Mouse (Mus musculus): ENCODE results near the gene Tmem9. TPM values are rescaled to one million over a fixed set of nuclear protein-coding genes. Genes with fewer than 3 reads are reported as not detected.

Gene Tmem9
- polyA plus RNA-seq (2012; ENCODE audit: insufficient read depth, insufficient read length, missing spikeins): 18.2 and 19.9 TPM in 2 replicates

GRCm38 (mm10) chr1:136007211-136008158, at the start of gene Tmem9:
Gene Tmem9 (plus strand): TSS chr1:136008150.
- Histone ChIP-seq H3K27ac (ENCODE audit: insufficient read depth, low read depth, low read length) (no peak within 1 kb of the TSS), H3K4me3 (ENCODE audit: insufficient read depth, low read length) (peak within 1 kb of the TSS; percentile 70), H3K4me1 (ENCODE audit: control insufficient read depth, insufficient read depth, low read length) (peaks cover 6% of the 10 kb centered on the region; the same call in 1 of the 2 replicates)
- TF ChIP-seq CTCF (IDR thresholded peaks at IDR 0.05; ENCODE audit: low read depth, low read length) (no peak), POLR2A (IDR thresholded peaks at IDR 0.05; ENCODE audit: borderline replicate concordance, low read depth, low read length) (no peak)

- Histone ChIP-seq H3K27ac (ENCODE audit: insufficient read depth, low read depth, low read length) (no peak overlapping the region), H3K4me1 (ENCODE audit: control insufficient read depth, insufficient read depth, low read length) (no peaks in the 10 kb centered on the region), H3K4me3 (ENCODE audit: insufficient read depth, low read length) (no peak overlapping the region)
- TF ChIP-seq CTCF (IDR thresholded peaks at IDR 0.05; ENCODE audit: low read depth, low read length) (no peak), POLR2A (IDR thresholded peaks at IDR 0.05; ENCODE audit: borderline replicate concordance, low read depth, low read length) (no peak)
These were observed 49.5 kb upstream of the Tmem9 start for GRCm38 (mm10) chr1:135958483-135958882.

GRCm38 (mm10) chr1:135963177-135963576, 44.8 kb upstream of the Tmem9 start:
- Histone ChIP-seq H3K27ac (ENCODE audit: insufficient read depth, low read depth, low read length) (no peak overlapping the region), H3K4me1 (ENCODE audit: control insufficient read depth, insufficient read depth, low read length) (no peaks in the 10 kb centered on the region), H3K4me3 (ENCODE audit: insufficient read depth, low read length) (no peak overlapping the region)
- no peak for TF ChIP-seq CTCF (IDR thresholded peaks at IDR 0.05; ENCODE audit: low read depth, low read length)
- no peak for TF ChIP-seq POLR2A (IDR thresholded peaks at IDR 0.05; ENCODE audit: borderline replicate concordance, low read depth, low read length)

GRCm38 (mm10) chr1:135964561-135964960, 43.4 kb upstream of the Tmem9 start:
- Histone ChIP-seq H3K27ac (ENCODE audit: insufficient read depth, low read depth, low read length) (no peak overlapping the region), H3K4me3 (ENCODE audit: insufficient read depth, low read length) (no peak overlapping the region), H3K4me1 (ENCODE audit: control insufficient read depth, insufficient read depth, low read length) (no peaks in the 10 kb centered on the region)
- TF ChIP-seq CTCF (IDR thresholded peaks at IDR 0.05; ENCODE audit: low read depth, low read length) (no peak), POLR2A (IDR thresholded peaks at IDR 0.05; ENCODE audit: borderline replicate concordance, low read depth, low read length) (no peak)

GRCm38 (mm10) chr1:135967739-135968138, 40.2 kb upstream of the Tmem9 start:
- no peak overlapping the region for H3K4me3 ChIP-seq (ENCODE audit: insufficient read depth, low read length)
- no peak overlapping the region for H3K27ac ChIP-seq (ENCODE audit: insufficient read depth, low read depth, low read length)
- no peaks in the 10 kb centered on the region for H3K4me1 ChIP-seq (ENCODE audit: control insufficient read depth, insufficient read depth, low read length)
- TF ChIP-seq CTCF (IDR thresholded peaks at IDR 0.05; ENCODE audit: low read depth, low read length) (no peak), POLR2A (IDR thresholded peaks at IDR 0.05; ENCODE audit: borderline replicate concordance, low read depth, low read length) (no peak)

GRCm38 (mm10) chr1:135970486-135970885, 37.5 kb upstream of the Tmem9 start:
- no peak overlapping the region for H3K27ac ChIP-seq (ENCODE audit: insufficient read depth, low read depth, low read length)
- H3K4me1 ChIP-seq (ENCODE audit: control insufficient read depth, insufficient read depth, low read length): no peaks in the 10 kb centered on the region
- no peak for TF ChIP-seq POLR2A (IDR thresholded peaks at IDR 0.05; ENCODE audit: borderline replicate concordance, low read depth, low read length)
- TF ChIP-seq CTCF (IDR thresholded peaks at IDR 0.05; ENCODE audit: low read depth, low read length): no peak
- H3K4me3 ChIP-seq (ENCODE audit: insufficient read depth, low read length): no peak overlapping the region

GRCm38 (mm10) chr1:135972576-135972975, 35.4 kb upstream of the Tmem9 start:
- Histone ChIP-seq H3K4me1 (ENCODE audit: control insufficient read depth, insufficient read depth, low read length) (no peaks in the 10 kb centered on the region), H3K27ac (ENCODE audit: insufficient read depth, low read depth, low read length) (no peak overlapping the region), H3K4me3 (ENCODE audit: insufficient read depth, low read length) (no peak overlapping the region)
- TF ChIP-seq CTCF (IDR thresholded peaks at IDR 0.05; ENCODE audit: low read depth, low read length) (no peak), POLR2A (IDR thresholded peaks at IDR 0.05; ENCODE audit: borderline replicate concordance, low read depth, low read length) (no peak)

- Histone ChIP-seq H3K4me1 (ENCODE audit: control insufficient read depth, insufficient read depth, low read length) (no peaks in the 10 kb centered on the region), H3K27ac (ENCODE audit: insufficient read depth, low read depth, low read length) (no peak overlapping the region), H3K4me3 (ENCODE audit: insufficient read depth, low read length) (no peak overlapping the region)
- no peak for TF ChIP-seq CTCF (IDR thresholded peaks at IDR 0.05; ENCODE audit: low read depth, low read length)
- TF ChIP-seq POLR2A (IDR thresholded peaks at IDR 0.05; ENCODE audit: borderline replicate concordance, low read depth, low read length): no peak
These were observed 23.8 kb upstream of the Tmem9 start for GRCm38 (mm10) chr1:135984105-135984504.

GRCm38 (mm10) chr1:135989876-135990275, 18.1 kb upstream of the Tmem9 start:
- no peak overlapping the region for H3K27ac ChIP-seq (ENCODE audit: insufficient read depth, low read depth, low read length)
- H3K4me1 ChIP-seq (ENCODE audit: control insufficient read depth, insufficient read depth, low read length): no peaks in the 10 kb centered on the region
- H3K4me3 ChIP-seq (ENCODE audit: insufficient read depth, low read length): no peak overlapping the region
- TF ChIP-seq CTCF (IDR thresholded peaks at IDR 0.05; ENCODE audit: low read depth, low read length) (no peak), POLR2A (IDR thresholded peaks at IDR 0.05; ENCODE audit: borderline replicate concordance, low read depth, low read length) (no peak)

- no peak overlapping the region for H3K4me3 ChIP-seq (ENCODE audit: insufficient read depth, low read length)
- H3K4me1 ChIP-seq (ENCODE audit: control insufficient read depth, insufficient read depth, low read length): no peaks in the 10 kb centered on the region
- TF ChIP-seq POLR2A (IDR thresholded peaks at IDR 0.05; ENCODE audit: borderline replicate concordance, low read depth, low read length) (no peak), CTCF (IDR thresholded peaks at IDR 0.05; ENCODE audit: low read depth, low read length) (no peak)
- no peak overlapping the region for H3K27ac ChIP-seq (ENCODE audit: insufficient read depth, low read depth, low read length)
These were observed 14.5 kb upstream of the Tmem9 start for GRCm38 (mm10) chr1:135993470-135993869.
